Mouse (Mus musculus) thymus, postnatal 0 days (tissue): ENCODE measurements around the gene Arhgap42. TPM values are rescaled to one million over a fixed set of nuclear protein-coding genes. Genes with fewer than 3 reads are reported as not detected.

Experiments
- DNase-seq: peaks from one replicate; pipeline ENCODE4 v3.0.0-alpha.2; 2015; ENCODE audit warnings: low spot score
- polyA plus RNA-seq: library from polyadenylated mRNA; unstranded; fragments of >200 nt; fragmentation: Nextera tagmentation; extraction: Ambion mirVana; gene quantifications from 2 replicates; pipeline ENCODE4 v1.2.1, GENCODE M21; 2015

Arhgap42 gene
- polyA plus RNA-seq, 1 experiment from 2014 or later, result 10.2 TPM

- DNase-seq, result no peak
Observed at GRCm38 (mm10) chr9:9211411-9212087, 27.4 kb downstream of the Arhgap42 start.

- no peak for DNase-seq
Observed at GRCm38 (mm10) chr9:9210464-9210863, 28.4 kb downstream of the Arhgap42 start.

- no peak for DNase-seq
Observed at GRCm38 (mm10) chr9:9208205-9208604, 30.7 kb downstream of the Arhgap42 start.

GRCm38 (mm10) chr9:9207251-9207650 lies 31.6 kb downstream of the Arhgap42 start:
- DNase-seq, result no peak

- no peak for DNase-seq
Observed at GRCm38 (mm10) chr9:9200827-9201388, 38.0 kb downstream of the Arhgap42 start.

GRCm38 (mm10) chr9:9199170-9199841 lies 39.6 kb downstream of the Arhgap42 start:
- no peak for DNase-seq

- DNase-seq, result no peak
Observed at GRCm38 (mm10) chr9:9198645-9199044, 40.3 kb downstream of the Arhgap42 start.

- DNase-seq, result no peak
Observed at GRCm38 (mm10) chr9:9196046-9196445, 42.9 kb downstream of the Arhgap42 start.

GRCm38 (mm10) chr9:9194496-9194895 lies 44.4 kb downstream of the Arhgap42 start:
- no peak for DNase-seq

GRCm38 (mm10) chr9:9192716-9193115 lies 46.2 kb downstream of the Arhgap42 start:
- no peak for DNase-seq

GRCm38 (mm10) chr9:9190835-9191234 lies 48.1 kb downstream of the Arhgap42 start:
- no peak for DNase-seq

- DNase-seq, result no peak
Observed at GRCm38 (mm10) chr9:9188167-9188566, 50.7 kb downstream of the Arhgap42 start.

GRCm38 (mm10) chr9:9177745-9178144 lies 61.2 kb downstream of the Arhgap42 start:
- DNase-seq, result no peak

GRCm38 (mm10) chr9:9174924-9175323 lies 64.0 kb downstream of the Arhgap42 start:
- no peak for DNase-seq

GRCm38 (mm10) chr9:9174206-9174605 lies 64.7 kb downstream of the Arhgap42 start:
- no peak for DNase-seq

GRCm38 (mm10) chr9:9173091-9173490 lies 65.8 kb downstream of the Arhgap42 start:
- no peak for DNase-seq

GRCm38 (mm10) chr9:9171146-9171816 lies 67.6 kb downstream of the Arhgap42 start:
- DNase-seq, result no peak

- no peak for DNase-seq
Observed at GRCm38 (mm10) chr9:9165641-9166063, 73.2 kb downstream of the Arhgap42 start.

- DNase-seq, result no peak
Observed at GRCm38 (mm10) chr9:9160736-9161135, 78.2 kb downstream of the Arhgap42 start.

GRCm38 (mm10) chr9:9158241-9158640 lies 80.7 kb downstream of the Arhgap42 start:
- no peak for DNase-seq

GRCm38 (mm10) chr9:9157425-9157824 lies 81.5 kb downstream of the Arhgap42 start:
- DNase-seq, result no peak

- DNase-seq, result no peak
Observed at GRCm38 (mm10) chr9:9154636-9155035, 84.3 kb downstream of the Arhgap42 start.
